Mouse (Mus musculus) liver, embryonic 14.5 days (tissue): ENCODE data around the gene Myo10. TPM values are rescaled to one million over a fixed set of nuclear protein-coding genes. Genes with fewer than 3 reads are reported as not detected.

Experiments
- ATAC-seq: fragments of 200-750 bp; cut with Nextera tagmentation; 2 replicates; pipeline ENCODE4 v1.8.0; 2017; ENCODE audit warnings: moderate number of reproducible peaks, mild to moderate bottlenecking, moderate library complexity; ENCODE audit not compliant: insufficient read depth
- DNase-seq, 3 experiments: peaks; one replicate each; pipeline ENCODE4 v3.0.0-alpha.2; 2012 to 2013; ENCODE audit warnings: low read depth in 3 of 3, low spot score in 3 of 3
- H3K27ac ChIP-seq: fragments of 300-500 bp; sonication (generic); 2 replicates; pipeline ENCODE4 v1.5.1; 2014; ENCODE audit warnings: moderate library complexity, mild to moderate bottlenecking, control low read depth, inconsistent platforms
- H3K27me3 ChIP-seq: fragments of 300-500 bp; sonication (generic); 2 replicates; pipeline ENCODE4 v1.6.1; 2014; ENCODE audit warnings: mild to moderate bottlenecking, low read length, moderate library complexity; ENCODE audit not compliant: control insufficient read depth, insufficient read depth
- H3K36me3 ChIP-seq: fragments of 300-500 bp; sonication (generic); replicated peaks from 2 replicates; pipeline ENCODE4 v1.6.1; 2014; ENCODE audit warnings: low read depth; ENCODE audit not compliant: control insufficient read depth, insufficient read depth
- H3K4me1 ChIP-seq, 2 experiments: fragments of 200-500 bp in 1 of 2; fragments of 300-500 bp in 1 of 2; sonication (generic) in 1 of 2; replicated peaks; 2 replicates each; pipeline ENCODE4 v1.6.1; 2012 to 2014; ENCODE audit warnings: antibody characterized with exemption in 1 of 2, inconsistent platforms in 1 of 2, low read length in 1 of 2; ENCODE audit not compliant: control insufficient read depth in 2 of 2, insufficient read depth in 2 of 2
- H3K4me2 ChIP-seq: fragments of 300-500 bp; sonication (generic); 2 replicates; pipeline ENCODE4 v1.6.1; 2014; ENCODE audit warnings: low read depth, mild to moderate bottlenecking, control low read depth, moderate library complexity
- H3K4me3 ChIP-seq, 2 experiments: fragments of 200-500 bp in 1 of 2; fragments of 300-500 bp in 1 of 2; sonication (generic) in 1 of 2; 2 replicates each; pipeline ENCODE4 v1.5.1; 2012 to 2014; ENCODE audit warnings: low read depth in 2 of 2, low read length in 2 of 2, mild to moderate bottlenecking in 2 of 2, control low read depth in 1 of 2, inconsistent platforms in 1 of 2, moderate library complexity in 1 of 2; ENCODE audit not compliant: insufficient read depth in 1 of 2
- H3K9ac ChIP-seq: fragments of 300-500 bp; sonication (generic); replicated peaks from 2 replicates; pipeline ENCODE4 v1.6.1; 2014; ENCODE audit warnings: mild to moderate bottlenecking, control low read depth, moderate library complexity
- H3K9me3 ChIP-seq: fragments of 300-500 bp; sonication (generic); 2 replicates; pipeline ENCODE4 v1.6.1; 2016; ENCODE audit warnings: low read length, mixed read lengths; ENCODE audit not compliant: control insufficient read depth
- CTCF ChIP-seq: IDR thresholded peaks from 2 replicates; pipeline ENCODE4 v1.5.1; 2016; ENCODE audit warnings: antibody characterized with exemption, low read depth, control low read depth
- EP300 ChIP-seq: IDR thresholded peaks from 2 replicates; pipeline ENCODE4 v1.6.1; 2016; ENCODE audit warnings: antibody characterized with exemption, low read depth
- WGBS: fragments of 180-500 bp; shearing (Covaris S2); extraction: QIAGEN DNeasy Blood & Tissue Kit; methylation state at CpG from one replicate; pipeline ENCODE4 v1.1.7; 2014; ENCODE audit not compliant: insufficient replicate concordance; 5-methylcytosine and 5-hydroxymethylcytosine counted together
- polyA plus RNA-seq, 2 experiments: library from polyadenylated mRNA; depleted of rRNA in 1 of 2; stranded (reverse) in 1 of 2; unstranded in 1 of 2; fragments of >200 nt; fragmentation: Nextera tagmentation in 1 of 2; extraction: Ambion mirVana in 1 of 2; gene quantifications; 2 replicates each; pipeline versions ENCODE4 v1.2.1 to v1.2.3; 2012 to 2014

Myo10 gene
- polyA plus RNA-seq, 2 experiments = 2.6 to 2.9 TPM

DNA sequence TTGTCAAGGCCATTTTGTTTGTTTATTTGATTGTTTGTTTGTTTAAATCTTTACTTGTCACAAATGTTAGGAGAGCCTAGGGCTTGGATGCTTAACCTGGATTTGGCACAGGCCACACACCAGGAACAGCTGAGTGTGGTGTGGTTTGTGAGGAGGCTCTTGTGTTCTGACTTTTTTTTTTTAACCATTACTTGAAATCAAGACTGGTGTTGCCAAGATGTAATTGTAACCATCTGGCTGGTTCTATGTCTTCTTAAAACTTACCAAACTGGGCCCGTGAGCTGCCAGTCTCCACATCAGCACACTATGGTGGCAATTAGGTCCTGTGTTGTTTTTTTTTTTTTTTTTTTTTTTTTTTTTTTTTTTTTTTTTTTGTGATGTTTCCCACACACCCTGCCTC, 85.6 kb downstream of the Myo10 start:
- H3K4me1 ChIP-seq = no peaks in the 10 kb centered on the region
- WGBS = 60% methylated on average over 1 of the region's 1 CpGs
- H3K27me3 ChIP-seq = no peaks in the 10 kb centered on the region
- no peaks in the 10 kb centered on the region for H3K36me3 ChIP-seq
- ATAC-seq = no peak
- H3K9me3 ChIP-seq = no peaks in the 10 kb centered on the region
- H3K4me2 ChIP-seq = no peak overlapping the region
- no peak overlapping the region for H3K9ac ChIP-seq
- no peak for DNase-seq
- no peak overlapping the region for H3K27ac ChIP-seq
- H3K4me3 ChIP-seq = no peak overlapping the region
- TF ChIP-seq CTCF = no peak
- TF ChIP-seq EP300 = no peak

DNA sequence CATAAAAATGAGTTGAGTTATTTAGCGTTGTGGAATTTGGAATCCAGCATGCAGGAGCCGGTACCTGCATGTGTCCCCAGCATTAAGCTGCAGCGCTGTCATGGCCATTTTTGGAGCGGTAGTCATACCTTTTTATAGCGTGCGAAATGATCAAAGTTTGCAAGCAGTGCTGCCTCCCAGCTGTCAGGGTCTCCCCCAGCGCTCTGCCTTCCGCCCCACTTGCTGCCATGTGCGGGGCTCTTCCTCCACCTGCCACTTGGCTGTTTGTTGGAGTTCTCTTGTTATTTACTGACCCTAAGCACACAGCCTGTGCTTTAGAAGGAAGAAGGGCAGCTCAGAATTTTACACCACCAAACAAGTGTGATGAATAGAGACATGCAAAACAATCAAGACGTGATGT, 88.6 kb downstream of the Myo10 start:
- no peak for ATAC-seq
- 82% methylated on average over 10 of the region's 10 CpGs for WGBS

DNA sequence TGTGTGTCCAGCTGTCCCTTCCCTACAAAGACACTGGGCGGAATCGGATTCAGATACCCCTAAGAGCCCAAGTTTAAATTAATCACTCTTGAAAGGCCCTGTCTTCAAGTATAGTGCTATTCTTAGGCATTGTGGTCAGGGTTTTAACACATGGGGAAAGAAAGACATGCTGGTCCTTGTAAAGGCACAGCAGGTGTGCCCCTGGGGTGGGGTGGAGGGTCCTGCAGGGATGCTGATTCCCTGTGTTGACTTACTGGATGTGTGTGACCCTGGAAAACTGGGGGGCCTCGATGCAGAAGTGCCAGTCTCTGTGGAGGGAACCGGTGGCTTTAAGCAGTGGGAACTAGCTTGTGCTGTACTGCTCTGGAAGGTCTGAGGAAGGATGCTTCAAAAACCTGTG, 90.6 kb downstream of the Myo10 start:
- no peaks in the 10 kb centered on the region for H3K9me3 ChIP-seq
- H3K27me3 ChIP-seq = no peaks in the 10 kb centered on the region
- DNase-seq = no peak
- H3K4me2 ChIP-seq = no peak overlapping the region
- no peak overlapping the region for H3K9ac ChIP-seq
- ATAC-seq = no peak
- H3K4me3 ChIP-seq = no peak overlapping the region
- 58% methylated on average over 4 of the region's 4 CpGs for whole genome bisulfite sequencing
- H3K27ac ChIP-seq = no peak overlapping the region
- no peaks in the 10 kb centered on the region for H3K36me3 ChIP-seq
- TF ChIP-seq EP300 (no peak), CTCF (no peak)
- H3K4me1 ChIP-seq = peaks cover 0 to 4% of the 10 kb centered on the region in 2 experiments; a peak in 2 of 4 replicates

More for the DNA sequence above, 88.6 kb downstream of the Myo10 start:
- Histone ChIP-seq H3K9me3 (no peaks in the 10 kb centered on the region), H3K4me3 (no peak overlapping the region), H3K27me3 (no peaks in the 10 kb centered on the region), H3K27ac (no peak overlapping the region), H3K4me2 (no peak overlapping the region), H3K36me3 (no peaks in the 10 kb centered on the region), H3K4me1 (peaks cover 0 to 3% of the 10 kb centered on the region in 2 experiments; a peak in 2 of 4 replicates), H3K9ac (no peak overlapping the region)
- DNase-seq = no peak
- TF ChIP-seq EP300 = no peak
- TF ChIP-seq CTCF = no peak

DNA sequence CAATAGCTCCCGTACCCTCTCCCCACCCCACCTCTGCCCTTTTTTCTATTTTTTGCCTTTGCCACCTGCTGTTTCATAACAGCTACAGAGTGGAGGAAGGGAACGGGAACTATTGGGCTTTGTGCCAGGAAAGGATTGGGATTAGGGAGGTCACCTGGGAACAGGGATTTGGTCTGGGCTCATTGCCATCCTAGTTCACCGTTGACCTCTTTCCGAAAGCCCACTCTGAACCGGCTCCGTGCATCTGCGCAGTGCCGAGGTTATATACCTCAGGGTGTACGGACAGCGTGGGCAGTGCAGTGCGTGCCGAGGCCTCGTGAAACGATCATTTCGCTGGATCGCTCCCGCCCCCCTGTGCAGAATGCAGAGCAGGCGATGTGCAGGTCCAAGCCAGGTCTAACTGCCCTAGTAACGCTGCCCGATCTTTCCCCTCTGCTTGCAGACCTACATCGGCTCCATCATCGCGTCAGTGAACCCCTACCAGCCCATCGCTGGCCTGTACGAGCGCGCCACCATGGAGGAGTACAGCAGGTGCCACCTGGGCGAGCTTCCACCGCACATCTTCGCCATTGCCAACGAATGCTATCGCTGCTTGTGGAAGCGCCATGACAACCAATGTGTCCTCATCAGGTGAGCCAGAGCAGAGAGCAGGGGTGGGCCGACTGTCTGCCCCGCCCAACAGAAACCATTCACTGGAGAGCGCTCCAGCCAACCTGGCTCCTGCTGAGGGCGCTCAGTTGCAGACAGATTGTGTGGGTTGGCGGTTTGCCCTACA, 91.4 kb downstream of the Myo10 start:
- TF ChIP-seq EP300 (no peak), CTCF (no peak)
- ATAC-seq (peak; percentile 40), DNase-seq (peak in 2 of 3 experiments; percentile 12 to 13)
- H3K9ac ChIP-seq = no peak overlapping the region
- H3K36me3 ChIP-seq = no peaks in the 10 kb centered on the region
- no peak overlapping the region for H3K27ac ChIP-seq
- H3K27me3 ChIP-seq = no peaks in the 10 kb centered on the region
- WGBS = 74% methylated on average over 38 of the region's 38 CpGs
- H3K4me3 ChIP-seq = no peak overlapping the region
- H3K9me3 ChIP-seq = no peaks in the 10 kb centered on the region
- no peak overlapping the region for H3K4me2 ChIP-seq
- H3K4me1 ChIP-seq = peaks cover 0 to 4% of the 10 kb centered on the region in 2 experiments; a peak in 2 of 4 replicates

DNA sequence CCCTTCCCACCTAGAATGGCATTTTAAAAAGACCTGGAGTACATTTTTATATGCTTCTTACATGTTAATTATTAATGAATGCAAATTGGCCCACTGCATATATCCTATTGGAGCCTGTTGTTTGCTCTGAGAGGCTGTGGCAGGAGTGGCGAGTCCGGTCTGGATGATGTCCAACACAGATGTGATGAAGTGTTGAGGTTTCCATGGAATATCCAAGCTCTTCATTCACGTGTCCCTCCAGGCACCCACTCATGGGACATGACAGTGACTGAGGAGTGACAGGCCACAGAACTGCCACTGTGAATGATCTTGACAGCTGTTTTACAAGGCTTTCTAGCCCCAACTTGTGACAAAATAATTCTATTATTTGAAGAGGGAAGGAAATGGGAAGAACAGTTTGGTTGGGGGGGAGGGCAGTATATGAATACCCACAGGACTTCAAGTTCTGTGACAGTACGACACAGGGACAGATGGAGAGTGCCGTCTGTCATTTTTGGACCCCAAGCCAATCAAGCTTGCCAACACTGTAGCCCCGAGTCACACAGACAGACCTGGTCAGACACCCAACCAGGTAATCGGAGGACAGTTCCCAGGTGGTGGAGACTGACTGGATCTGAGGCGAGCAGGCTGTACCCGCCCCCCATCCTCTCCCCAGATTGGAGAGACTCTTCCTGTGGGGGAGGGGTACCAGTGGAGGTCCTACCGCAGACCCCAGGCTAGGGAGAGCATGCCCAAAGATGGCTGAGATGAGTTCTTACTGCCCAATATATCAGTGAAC, 93.1 kb downstream of the Myo10 start:
- Histone ChIP-seq H3K4me3 (no peak overlapping the region), H3K9me3 (no peaks in the 10 kb centered on the region), H3K9ac (no peak overlapping the region), H3K27ac (no peak overlapping the region), H3K4me1 (peaks cover 0 to 4% of the 10 kb centered on the region in 2 experiments; a peak in 2 of 4 replicates), H3K36me3 (no peaks in the 10 kb centered on the region), H3K4me2 (no peak overlapping the region), H3K27me3 (no peaks in the 10 kb centered on the region)
- no peak for DNase-seq
- no peak for TF ChIP-seq EP300
- no peak for TF ChIP-seq CTCF
- ATAC-seq = 0 out of 2 replicates have a peak, but pooled peaks have one; percentile 19
- WGBS = 48% methylated on average over 10 of the region's 10 CpGs
